Mouse (Mus musculus) neural tube, embryonic 10.5 days (tissue): ENCODE data around the gene Atp2b4.
A peak's percentile ranks its signal among the peaks of the same experiment; 100 is the strongest.
"Not testable (repeated sequence)": the region's sequence is repeated elsewhere in the genome, so short reads cannot be mapped to it uniquely, and the experiment has no call there.

Experiments used
- DNase-seq: peaks from one replicate; pipeline ENCODE4 v3.0.0-alpha.2; 2017; ENCODE audit warnings: low spot score; ENCODE audit errors: extremely low spot score

Atp2b4 gene

GRCm38 (mm10) chr1:133697935-133698620 is 102.8 kb downstream of the Atp2b4 start:
- DNase-seq = no peak

DNA sequence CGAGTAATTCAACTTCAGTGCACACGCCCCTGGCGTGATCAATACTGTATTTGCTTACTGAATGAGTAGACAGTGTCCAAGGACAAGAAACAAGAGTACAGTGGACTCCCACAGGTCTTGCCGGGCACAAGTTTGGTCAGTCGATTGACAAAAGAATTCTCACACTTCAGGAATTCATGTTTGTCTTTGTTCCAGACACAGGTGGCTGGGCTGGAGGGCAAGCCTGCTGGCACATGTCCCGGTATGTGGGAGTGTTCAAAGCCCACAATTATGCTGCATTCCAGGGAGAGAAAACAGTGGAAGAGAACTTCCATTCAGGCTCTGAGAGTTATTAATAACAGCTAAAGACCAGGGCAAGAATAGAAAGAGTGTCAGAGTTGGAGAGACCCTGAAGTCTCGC is 104.9 kb downstream of the Atp2b4 start:
- DNase-seq = no peak

GRCm38 (mm10) chr1:133694876-133695275 is 106.0 kb downstream of the Atp2b4 start:
- no peak for DNase-seq

DNA sequence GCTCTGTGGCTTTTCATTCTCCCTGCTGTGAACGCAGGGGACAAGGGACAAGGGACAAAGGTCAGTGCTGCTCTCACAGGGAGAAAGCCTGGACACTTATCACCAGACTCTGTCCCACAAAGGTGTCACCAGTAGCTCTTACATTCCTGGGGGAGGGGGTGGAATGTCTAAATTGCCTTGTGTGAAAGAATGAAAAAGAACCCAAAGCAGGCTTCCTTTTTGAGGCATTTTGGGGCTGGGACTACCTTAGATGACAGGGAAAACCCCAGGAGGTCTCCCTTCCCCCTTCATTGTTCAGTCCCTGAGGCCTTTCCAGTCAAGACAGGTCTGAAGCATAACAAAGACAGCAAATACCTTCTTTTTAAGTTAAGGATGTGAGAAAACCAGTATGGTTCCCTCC is 106.5 kb downstream of the Atp2b4 start:
- DNase-seq = no peak

GRCm38 (mm10) chr1:133693536-133694114 is 107.2 kb downstream of the Atp2b4 start:
- no peak for DNase-seq

- DNase-seq = no peak
Observed at GRCm38 (mm10) chr1:133692195-133692594, 108.6 kb downstream of the Atp2b4 start.

DNA sequence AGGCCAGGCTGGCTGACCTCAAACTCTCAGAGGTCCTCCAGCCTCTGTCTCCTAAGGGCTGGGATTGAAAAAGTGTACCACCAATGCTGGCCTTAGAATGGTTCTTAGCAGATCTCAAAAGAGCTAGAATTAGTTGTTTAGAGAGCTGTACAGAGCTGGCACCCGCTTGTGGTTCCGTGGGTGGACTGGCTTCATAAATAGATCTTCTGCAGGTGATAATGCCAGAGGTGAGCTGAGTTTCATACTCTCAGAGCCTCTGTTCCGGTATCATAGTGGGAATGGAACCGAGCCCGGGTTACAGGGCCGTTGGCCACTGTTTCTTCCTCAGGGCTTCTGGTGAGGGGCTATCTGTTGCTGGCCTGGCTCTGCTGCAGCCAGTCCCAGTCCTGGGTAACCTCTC is 109.8 kb downstream of the Atp2b4 start:
- no peak for DNase-seq

GRCm38 (mm10) chr1:133689897-133690296 is 110.9 kb downstream of the Atp2b4 start, which contains the start of gene Lax1:
TSS of gene Lax1 (minus strand) at chr1:133690108.
- DNase-seq = no peak

DNA sequence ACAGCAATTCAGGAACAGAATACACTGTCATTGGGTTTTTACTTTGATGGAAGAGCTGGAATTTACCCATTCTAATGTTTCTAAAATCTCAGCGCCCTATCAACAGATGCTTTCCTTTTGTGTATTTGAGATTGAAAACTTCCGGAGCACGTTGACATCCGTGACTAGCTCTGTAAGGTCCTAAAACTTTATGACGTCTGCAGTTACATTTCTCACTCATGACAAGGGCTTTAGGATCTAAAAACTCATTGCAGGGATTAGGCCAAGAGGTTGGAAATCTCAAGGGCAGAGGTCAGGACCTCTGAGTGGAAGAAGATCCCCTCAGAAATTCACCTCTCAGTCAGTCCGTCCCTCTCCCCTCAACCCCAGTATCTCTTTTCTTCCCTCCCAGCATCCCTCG is 112.5 kb downstream of the Atp2b4 start:
- DNase-seq = no peak

DNA sequence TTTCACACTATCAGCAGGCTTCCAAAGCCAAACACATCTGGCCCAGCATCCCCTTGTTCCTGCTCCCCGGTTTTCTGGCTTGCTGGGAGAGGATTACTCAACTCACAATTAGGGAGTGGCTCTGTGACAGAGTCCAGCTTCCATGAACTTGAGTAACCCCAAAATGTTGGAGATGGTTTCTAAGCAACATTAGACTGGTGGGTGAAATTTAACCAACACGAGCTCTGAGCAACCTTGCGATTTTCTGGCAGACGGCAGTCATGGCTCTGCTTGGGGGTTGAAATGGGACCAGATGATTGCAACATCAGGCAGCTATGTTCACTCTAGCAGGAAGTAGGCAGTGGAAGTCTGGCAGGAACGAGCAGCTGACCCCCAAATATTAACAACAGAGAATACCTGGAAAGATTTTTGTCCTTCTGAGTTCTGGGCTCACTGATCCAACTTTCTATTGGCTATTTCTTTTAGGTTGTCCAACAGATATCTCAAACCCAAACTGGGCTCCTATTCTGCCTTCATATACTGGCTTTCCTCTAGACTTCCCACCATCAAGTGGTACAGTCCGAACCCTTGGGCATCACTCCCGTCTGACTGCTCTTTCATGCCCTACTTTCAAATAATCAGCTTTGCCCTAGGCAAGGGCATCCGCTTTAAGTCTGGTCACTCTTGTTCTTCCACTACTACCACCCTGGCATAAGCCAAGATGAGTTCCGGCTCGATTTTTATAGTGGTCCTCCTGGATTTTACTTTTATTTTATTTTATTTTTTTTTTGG is 114.9 kb downstream of the Atp2b4 start:
- DNase-seq = no peak

DNA sequence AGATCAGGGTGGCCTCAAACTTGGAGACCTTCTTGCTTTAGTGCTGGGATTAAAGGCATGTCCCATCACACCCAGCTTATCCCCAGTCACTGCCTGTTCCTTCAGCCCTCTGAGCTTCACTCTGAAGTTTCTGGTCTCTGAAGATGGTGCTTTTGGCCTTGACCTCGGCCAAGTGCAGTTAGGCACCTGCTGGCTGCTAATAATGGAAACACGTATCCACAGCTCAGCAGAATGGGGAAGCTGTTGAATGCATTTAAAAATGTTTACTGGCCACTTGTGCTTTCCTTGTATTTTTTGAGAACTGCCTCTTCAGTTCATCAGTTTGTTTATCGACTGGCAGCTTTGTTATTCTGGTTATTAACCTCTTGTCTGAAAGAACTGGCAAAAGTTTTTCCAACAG is 129.0 kb downstream of the Atp2b4 start:
- no peak for DNase-seq

DNA sequence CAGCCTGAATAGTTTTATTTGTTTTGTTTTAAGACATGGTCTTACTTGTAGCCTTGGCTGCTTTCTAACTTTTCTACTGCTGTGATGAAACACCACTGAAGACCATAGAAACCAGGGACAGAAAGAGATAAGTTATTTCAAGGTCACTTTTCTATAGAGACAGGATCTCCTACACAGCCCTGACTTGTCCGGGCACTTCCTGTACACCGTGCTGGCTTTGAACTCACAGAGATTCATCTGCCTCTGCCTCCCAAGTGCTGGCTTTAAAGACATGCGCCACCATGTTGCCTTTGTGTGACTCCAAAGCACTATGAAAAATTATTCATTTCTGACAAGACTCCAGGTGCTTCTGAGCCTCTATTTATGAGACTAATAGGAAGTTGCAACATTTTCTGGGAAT is 129.6 kb downstream of the Atp2b4 start:
- no peak for DNase-seq

- DNase-seq = no peak
Observed at GRCm38 (mm10) chr1:133670776-133671175, 130.1 kb downstream of the Atp2b4 start.

- DNase-seq = no peak
Observed at GRCm38 (mm10) chr1:133670190-133670589, 130.7 kb downstream of the Atp2b4 start.

GRCm38 (mm10) chr1:133668618-133669017 is 132.2 kb downstream of the Atp2b4 start:
- no peak for DNase-seq

- DNase-seq = no peak
Observed at GRCm38 (mm10) chr1:133667721-133668120, 133.1 kb downstream of the Atp2b4 start.

DNA sequence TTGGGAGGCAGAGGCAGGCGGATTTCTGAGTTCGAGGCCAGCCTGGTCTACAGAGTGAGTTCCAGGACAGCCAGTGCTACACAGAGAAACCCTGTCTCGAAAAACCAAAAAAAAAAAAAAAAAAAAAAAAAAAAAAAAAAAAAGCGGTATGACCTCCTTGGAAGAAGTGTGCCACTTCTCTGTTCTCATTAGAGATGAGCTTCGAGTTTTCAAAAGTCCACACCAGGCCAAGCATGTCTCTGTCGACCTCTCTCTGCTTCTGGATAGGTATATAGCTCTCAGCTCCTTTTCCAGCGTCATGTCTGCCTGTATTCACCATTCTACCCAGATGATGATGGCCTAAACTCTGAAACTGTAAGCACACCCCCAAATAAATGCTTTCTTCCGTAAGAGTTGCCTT is 135.1 kb downstream of the Atp2b4 start:
- not testable (repeated sequence) for DNase-seq

DNA sequence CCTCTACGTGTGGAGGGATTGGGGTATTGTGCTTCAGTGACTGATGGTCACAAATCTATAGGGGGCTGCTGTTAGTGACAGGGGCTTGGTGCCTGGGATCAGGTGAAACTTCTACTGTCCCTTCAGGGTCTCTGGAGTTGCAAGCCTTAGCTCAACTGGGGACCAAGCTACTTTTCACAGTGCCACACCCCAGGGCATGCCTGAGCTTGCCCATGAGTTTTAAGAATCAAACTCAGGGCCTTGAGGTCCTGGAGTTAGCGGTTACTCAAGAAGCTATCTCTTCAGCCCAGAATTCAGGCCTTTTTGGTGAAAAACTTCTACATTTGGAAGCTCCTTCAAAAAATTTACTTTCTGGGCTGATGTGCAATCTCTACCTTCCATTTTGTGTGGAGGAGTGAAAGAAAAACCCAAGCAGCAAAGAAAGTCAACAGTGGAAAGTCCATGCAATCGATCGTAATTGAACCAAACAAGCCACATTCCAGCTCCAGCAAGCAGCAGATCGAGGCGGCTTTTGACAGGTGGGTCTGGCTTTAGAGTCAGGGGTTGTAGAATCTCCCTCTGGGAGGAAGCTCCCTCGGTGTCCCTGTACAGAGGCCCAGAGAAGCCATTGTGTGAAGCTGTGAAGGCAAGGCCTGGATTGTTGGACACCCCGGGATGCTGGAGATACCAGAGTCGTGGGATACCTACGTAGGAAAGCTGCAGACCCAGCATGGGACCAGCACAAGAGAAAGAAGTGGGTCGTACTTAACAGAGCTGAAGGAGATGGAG is 136.5 kb downstream of the Atp2b4 start:
- no peak for DNase-seq

GRCm38 (mm10) chr1:133663427-133663826 is 137.4 kb downstream of the Atp2b4 start:
- no peak for DNase-seq

GRCm38 (mm10) chr1:133662941-133663340 is 137.9 kb downstream of the Atp2b4 start:
- DNase-seq = no peak

DNA sequence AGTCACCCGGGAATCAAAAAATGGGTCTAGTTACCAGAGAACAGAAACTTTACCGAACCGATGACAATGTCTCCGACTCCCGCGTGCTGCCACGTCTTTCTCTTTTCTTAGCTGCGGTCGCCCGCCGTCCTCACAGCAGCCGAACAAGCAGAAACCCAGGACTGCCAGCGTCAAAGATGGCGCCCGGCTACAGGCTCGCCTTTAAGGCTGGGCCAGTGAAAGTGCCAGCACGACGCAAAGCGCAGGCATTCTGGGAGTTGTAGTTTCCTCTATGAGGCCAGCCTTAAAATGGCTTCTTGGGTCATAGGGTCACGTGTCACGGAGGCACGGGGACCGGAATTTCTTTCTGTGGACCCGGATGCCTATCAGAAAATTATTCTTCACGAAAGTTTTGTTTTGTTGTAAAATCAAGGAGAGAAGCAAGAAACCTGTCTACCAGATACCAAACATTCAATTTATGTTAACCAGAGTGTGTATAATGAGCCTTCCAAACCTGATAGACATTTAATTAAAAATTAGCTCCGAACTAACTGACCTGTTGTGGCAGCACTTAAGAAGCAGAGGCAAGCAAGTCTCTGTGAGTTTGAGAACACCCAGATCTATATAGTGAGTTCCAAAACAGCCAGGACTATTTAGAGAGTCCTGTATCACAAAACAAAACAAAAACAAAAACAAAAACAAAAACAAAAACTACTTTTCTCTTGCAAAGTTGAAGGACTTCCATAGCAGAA is 139.5 kb downstream of the Atp2b4 start, which contains the start of gene Gm38394:
TSS of gene Gm38394 (minus strand) at position 116 of the 731 bp plus-strand sequence.
- peak; percentile 89 for DNase-seq
